Mouse (Mus musculus) bone marrow, adult 2 months (tissue): Measurements from ENCODE around the gene Abhd14a.

Experiments
- CTCF ChIP-seq: fragments of 200-500 bp; IDR thresholded peaks from 2 replicates; pipeline ENCODE4 v1.5.1; 2011; ENCODE audit warnings: low read length, control low read depth; ENCODE audit not compliant: control insufficient read depth, insufficient read depth
- POLR2A ChIP-seq: fragments of 200-500 bp; IDR thresholded peaks from 2 replicates; pipeline ENCODE4 v1.6.1; 2011; ENCODE audit warnings: low read depth, mild to moderate bottlenecking, control low read depth, low read length, borderline replicate concordance; ENCODE audit not compliant: control insufficient read depth

GRCm38 (mm10) chr9:106482578-106483115, 35.2 kb upstream of the Abhd14a start:
- TF ChIP-seq CTCF (no peak), POLR2A (no peak)
